In the genomic region with DNA sequence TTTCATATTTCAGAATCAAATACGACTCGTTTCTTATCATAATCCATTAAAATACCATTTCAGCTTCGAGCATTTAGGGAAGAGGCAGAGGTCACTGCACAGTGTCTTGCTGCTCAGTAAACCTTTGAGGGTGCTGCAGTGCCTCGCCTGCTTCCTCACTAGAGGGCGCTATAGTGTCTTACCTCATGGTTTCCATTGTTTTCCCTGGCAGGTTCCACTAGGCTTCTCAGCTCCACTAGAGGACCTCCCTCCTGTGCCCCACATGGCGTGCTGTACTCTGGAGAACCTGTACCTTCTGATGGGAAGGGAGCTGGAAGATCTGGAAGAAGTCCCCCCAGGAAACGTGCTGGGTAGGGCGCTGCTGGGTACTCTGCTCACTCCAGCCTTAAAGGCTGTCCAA, we compare ENCODE assay signal across 8 mouse cellular contexts. TPM values are rescaled to one million over a fixed set of nuclear protein-coding genes. Genes with fewer than 3 reads are reported as not detected.
DNase-seq lines count a peak whose midpoint lies in the region; ATAC-seq and TF ChIP-seq lines count a peak whose summit lies in the region.

No protein-coding gene starts in this region.

- no peaks in the 10 kb centered on the region for H3K4me1 ChIP-seq in small intestine, adult 2 months (ENCODE audit: control insufficient read depth, insufficient read depth, insufficient read length, low read length)

- no peak overlapping the region for H3K4me3 ChIP-seq in small intestine, adult 2 months (ENCODE audit: low read depth, low read length)

- no peaks in the 10 kb centered on the region for H3K27me3 ChIP-seq in small intestine, adult 2 months (ENCODE audit: control insufficient read depth, insufficient read depth, low read length)

- H3K27ac ChIP-seq in small intestine, adult 2 months (ENCODE audit: insufficient read depth, low read depth, low read length), result no peak overlapping the region

- DNase-seq in CD4-positive, CD25-positive, alpha-beta regulatory T cell, adult 2 months (ENCODE audit: low read depth, low spot score), result peak; percentile 67
- DNase-seq in lung, postnatal 36 days, result peak; percentile 15
- no peak for DNase-seq in lung, postnatal 10 days
- peak; percentile 14 for DNase-seq in c-Kit-positive CD71-positive TER-119-negative erythroid progenitor cells, embryonic 14.5 days (ENCODE audit: low read depth)
- no peak for DNase-seq in Muller cell, postnatal 12 days (ENCODE audit: inconsistent ontology term)
- no peak for DNase-seq in gastrocnemius, adult 18-20 months (ENCODE audit: low spot score)

- peak; percentile 60; the same call in 1 of the 2 replicates for TF ChIP-seq CTCF in small intestine, adult 2 months (IDR thresholded peaks at IDR 0.05; ENCODE audit: extremely low read depth, insufficient read length, insufficient replicate concordance, low read depth, low read length)

- 86% methylated on average over 8 of the region's 8 CpGs for WGBS in small intestine, adult 2 months

- TF ChIP-seq POLR2A in small intestine, adult 2 months (IDR thresholded peaks at IDR 0.05; ENCODE audit: low read depth, low read length), result no peak

- H3K36me3 ChIP-seq in small intestine, adult 2 months (ENCODE audit: control insufficient read depth, insufficient read depth, low read length), result peaks cover 49% of the 10 kb centered on the region

- ATAC-seq in CD4-positive, CD25-positive, alpha-beta regulatory T cell, adult 4 months, result no peak

RNA-seq across cellular contexts. Expression of a gene that starts 49.3 kb away (rescaled TPM):
- 10 to 100 TPM; 41.5 to 57.0 TPM for polyA plus RNA-seq in CD4-positive, CD25-positive, alpha-beta regulatory T cell, adult 4 months (2017; shearing (Covaris generic))
- 1.6 and 3.1 TPM in 2 replicates for polyA plus RNA-seq in small intestine, adult 2 months (2012; rRNA removed)
- total RNA-seq in gastrocnemius, adult 18-20 months (2021), result 1 to 10 TPM; 7.3 to 8.2 TPM

RNA-seq across cellular contexts. Expression of a gene that starts 49.3 kb away (rescaled TPM):
- not detected for polyA plus RNA-seq in CD4-positive, CD25-positive, alpha-beta regulatory T cell, adult 4 months (2017; shearing (Covaris generic))
- polyA plus RNA-seq in small intestine, adult 2 months (2012; rRNA removed), result 0.30 and 0.77 TPM in 2 replicates
- 1 to 10 TPM; 2.9 to 4.3 TPM for total RNA-seq in gastrocnemius, adult 18-20 months (2021)

Comparison
In these comparisons a context has a peak if more than half of its experiments do, and no peak if none do; other contexts are left out.
1. DNase-seq: peak in CD4-positive, CD25-positive, alpha-beta regulatory T cell, adult 2 months (single experiment), lung, postnatal 36 days (single experiment) and c-Kit-positive CD71-positive TER-119-negative erythroid progenitor cells, embryonic 14.5 days (single experiment); none in lung, postnatal 10 days (single experiment), Muller cell, postnatal 12 days (single experiment) and gastrocnemius, adult 18-20 months (single experiment).
2. RNA of a gene that starts 49.3 kb away (polyA plus RNA-seq): 41.5 to 57.0 TPM in CD4-positive, CD25-positive, alpha-beta regulatory T cell, adult 4 months; 1.6 to 3.1 TPM in small intestine, adult 2 months; every median in the first group is over 10 times any median in the second.